Mouse (Mus musculus) lung, adult 2 months (tissue): ENCODE results near the gene Bptf.

Experiments used
- CTCF ChIP-seq: fragments of 200-500 bp; IDR thresholded peaks from 2 replicates; pipeline ENCODE4 v1.5.1; 2011; ENCODE audit warnings: mild to moderate bottlenecking, low read length, control low read depth; ENCODE audit not compliant: insufficient read depth
- POLR2A ChIP-seq: fragments of 200-500 bp; IDR thresholded peaks from 2 replicates; pipeline ENCODE4 v1.6.1; 2011; ENCODE audit warnings: low read depth, mild to moderate bottlenecking, control low read depth, low read length, borderline replicate concordance; ENCODE audit errors: extremely low read depth

GRCm38 (mm10) chr11:107046766-107047620, 84.9 kb downstream of the Bptf start:
- no peak for TF ChIP-seq POLR2A
- no peak for TF ChIP-seq CTCF
